Mouse (Mus musculus) C2C12 (cell line): ENCODE data around the gene Srf. TPM values are rescaled to one million over a fixed set of nuclear protein-coding genes. Genes with fewer than 3 reads are reported as not detected.

Experiments used
- H3K27me3 ChIP-seq: one replicate; pipeline ENCODE4 v1.6.1; 2011; ENCODE audit not compliant: control insufficient read depth, insufficient read depth, insufficient read length
- H3K36me3 ChIP-seq: one replicate; pipeline ENCODE4 v1.6.1; 2011; ENCODE audit not compliant: control insufficient read depth, insufficient read depth
- H3K4me3 ChIP-seq: one replicate; pipeline ENCODE4 v1.5.1; 2011; ENCODE audit warnings: mild to moderate bottlenecking, control low read depth; ENCODE audit not compliant: poor library complexity, insufficient read depth, severe bottlenecking
- H3K79me2 ChIP-seq: one replicate; pipeline ENCODE4 v1.6.1; 2011; ENCODE audit not compliant: control insufficient read depth, insufficient read depth
- H3K79me3 ChIP-seq: one replicate; pipeline ENCODE4 v1.6.1; 2011; ENCODE audit warnings: low read depth, control low read depth
- H3ac ChIP-seq: one replicate; pipeline ENCODE3; 2011; ENCODE audit warnings: low read depth; ENCODE audit not compliant: control insufficient read depth, insufficient read length
- CEBPB ChIP-seq: IDR thresholded peaks from one replicate; pipeline ENCODE4 v1.6.1; 2011; ENCODE audit warnings: low read depth, mild to moderate bottlenecking, control low read depth, moderate library complexity
- CTCF ChIP-seq: IDR thresholded peaks from one replicate; pipeline ENCODE4 v1.5.1; 2011; ENCODE audit not compliant: control insufficient read depth, insufficient read depth, insufficient read length
- FOSL1 ChIP-seq: IDR thresholded peaks from one replicate; pipeline ENCODE4 v1.8.0; 2011; ENCODE audit warnings: mild to moderate bottlenecking, low read length; ENCODE audit not compliant: poor library complexity, insufficient read depth, severe bottlenecking
- MAX ChIP-seq: IDR thresholded peaks from one replicate; pipeline ENCODE4 v1.6.1; 2011; ENCODE audit warnings: mild to moderate bottlenecking, control low read depth
- MYOD1 ChIP-seq: IDR thresholded peaks from one replicate; pipeline ENCODE4 v1.6.1; 2011; ENCODE audit warnings: low read depth; ENCODE audit not compliant: control insufficient read depth, insufficient read length
- MYOG ChIP-seq: IDR thresholded peaks from one replicate; pipeline ENCODE4 v1.6.1; 2011; ENCODE audit not compliant: control insufficient read depth, insufficient read length; ENCODE audit errors: extremely low read depth
- USF1 ChIP-seq: IDR thresholded peaks from one replicate; pipeline ENCODE4 v1.6.1; 2011; ENCODE audit warnings: low read depth, mild to moderate bottlenecking, control low read depth, moderate library complexity
- polyA plus RNA-seq: library from polyadenylated mRNA; unstranded; fragments of >200 nt; fragmentation: generic; extraction: Trizol; gene quantifications from one replicate; pipeline ENCODE4 v1.2.1, GENCODE M21; 2012; ENCODE audit warnings: missing spikeins

Srf gene
- polyA plus RNA-seq, 1 experiment: 101 TPM

DNA sequence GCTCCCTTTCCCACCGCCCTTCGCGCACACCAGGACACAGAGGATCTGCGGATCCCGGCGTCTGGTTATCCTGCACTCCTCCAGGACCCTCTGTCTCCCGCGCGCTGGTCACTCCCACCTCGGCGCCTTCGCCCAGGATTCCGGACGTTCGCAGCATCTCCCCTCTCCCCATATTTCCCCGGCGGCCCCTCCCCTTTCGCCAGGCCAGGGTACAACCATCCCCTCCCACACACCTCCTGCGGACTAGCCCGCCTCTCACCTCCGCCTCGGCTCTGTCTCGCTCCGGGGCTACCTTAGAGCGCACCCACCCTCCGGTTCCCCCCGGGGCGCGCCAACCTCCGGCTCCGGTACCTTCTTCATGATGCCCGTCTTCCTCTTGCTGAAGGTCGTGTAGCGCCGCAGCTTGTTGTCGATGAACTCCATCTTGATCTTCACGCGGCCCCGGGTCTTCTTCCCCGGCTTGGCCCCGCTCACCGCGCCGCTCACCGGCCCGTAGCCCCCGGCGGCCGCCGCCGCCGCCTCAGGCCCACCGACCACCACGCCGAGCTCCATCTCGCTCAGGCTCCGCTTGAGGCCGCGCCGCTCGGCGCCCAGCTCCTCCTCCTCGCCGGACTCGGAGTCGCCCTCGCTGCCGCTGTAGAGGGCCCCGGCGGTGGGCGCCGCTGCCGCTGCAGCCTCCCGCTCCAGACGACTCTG, 850 bp downstream of the Srf start:
- TF ChIP-seq CEBPB: no peak
- TF ChIP-seq FOSL1: no peak
- no peak for TF ChIP-seq CTCF
- no peak for TF ChIP-seq MYOG
- no peak for TF ChIP-seq USF1
- TF ChIP-seq MAX: no peak
- Histone ChIP-seq H3K79me2 (peaks cover 53% of the 10 kb centered on the region), H3K27me3 (no peaks in the 10 kb centered on the region), H3ac (peak overlapping the region; percentile 95), H3K36me3 (peaks cover 23% of the 10 kb centered on the region), H3K79me3 (peaks cover 30% of the 10 kb centered on the region), H3K4me3 (peak overlapping the region; percentile 83)

DNA sequence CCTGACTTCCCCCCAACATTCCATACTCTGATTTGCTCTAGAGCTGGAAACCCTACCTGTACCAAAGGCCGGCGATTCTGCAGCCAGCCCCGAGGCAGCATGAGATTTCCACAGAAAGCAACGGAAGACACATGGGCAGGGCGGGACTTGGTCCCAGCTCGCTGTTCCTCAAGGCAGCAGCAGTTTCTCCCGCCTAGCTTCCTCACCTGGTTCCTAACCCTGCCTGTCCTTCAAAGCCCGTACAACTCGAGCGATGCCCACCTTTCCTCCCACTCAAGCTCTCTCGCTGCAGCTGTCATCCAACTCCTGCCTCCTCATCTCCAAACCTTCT, 1.4 kb downstream of the Srf start:
- peak overlapping the region; percentile 95 for H3ac ChIP-seq
- peaks cover 28% of the 10 kb centered on the region for H3K36me3 ChIP-seq
- no peaks in the 10 kb centered on the region for H3K27me3 ChIP-seq
- peak overlapping the region; percentile 83 for H3K4me3 ChIP-seq
- peaks cover 30% of the 10 kb centered on the region for H3K79me3 ChIP-seq
- peaks cover 56% of the 10 kb centered on the region for H3K79me2 ChIP-seq
- TF ChIP-seq CEBPB (no peak), MYOD1 (no peak), FOSL1 (no peak), CTCF (no peak), USF1 (no peak), MYOG (no peak), MAX (no peak)

DNA sequence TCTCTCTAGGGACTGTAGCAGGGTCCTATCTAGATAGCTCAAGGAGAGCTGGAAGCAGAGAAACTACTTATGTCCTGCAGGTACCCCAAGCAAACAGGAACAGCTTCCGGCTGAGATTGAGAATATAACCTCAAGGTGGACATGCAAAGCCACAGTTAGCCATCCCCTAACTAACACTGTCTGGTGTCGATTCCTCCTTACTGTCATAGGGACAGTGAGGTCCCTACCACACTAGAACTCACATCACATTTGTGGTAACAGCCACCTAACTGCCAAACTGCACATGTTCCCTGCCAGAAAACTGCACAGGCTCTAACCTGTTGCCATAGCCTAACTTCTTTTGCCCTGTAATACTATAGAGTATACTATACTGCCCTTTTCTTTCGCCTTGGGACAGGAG, 2.0 kb downstream of the Srf start:
- Histone ChIP-seq H3ac (peak overlapping the region; percentile 25), H3K79me3 (peaks cover 30% of the 10 kb centered on the region), H3K36me3 (peaks cover 34% of the 10 kb centered on the region), H3K4me3 (peak overlapping the region; percentile 83), H3K27me3 (no peaks in the 10 kb centered on the region), H3K79me2 (peaks cover 56% of the 10 kb centered on the region)
- TF ChIP-seq MYOG: no peak
- TF ChIP-seq FOSL1: no peak
- no peak for TF ChIP-seq USF1
- TF ChIP-seq CEBPB: no peak
- no peak for TF ChIP-seq MYOD1
- TF ChIP-seq MAX: no peak
- no peak for TF ChIP-seq CTCF

DNA sequence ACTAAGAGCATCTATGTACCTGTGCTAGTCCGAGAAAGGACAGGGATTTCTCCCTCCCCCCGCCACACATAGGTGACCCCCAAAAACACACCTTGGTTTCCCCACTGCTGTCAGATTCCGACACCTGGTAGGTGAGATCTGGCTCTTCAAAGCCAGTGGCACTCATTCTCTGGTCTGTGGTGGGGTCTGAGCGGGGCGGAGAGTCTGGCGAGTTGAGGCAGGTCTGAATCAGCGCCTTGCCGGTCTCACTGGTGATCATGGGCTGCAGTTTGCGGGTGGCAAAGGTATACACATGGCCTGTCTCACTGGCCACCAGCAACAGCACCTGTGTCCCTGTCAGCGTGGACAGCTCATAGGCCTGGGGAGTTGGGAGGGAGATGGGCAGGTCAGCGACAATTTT, 2.5 kb downstream of the Srf start:
- Histone ChIP-seq H3K36me3 (peaks cover 39% of the 10 kb centered on the region), H3K79me3 (peaks cover 30% of the 10 kb centered on the region), H3ac (peak overlapping the region; percentile 47), H3K4me3 (peak overlapping the region; percentile 83), H3K79me2 (peaks cover 56% of the 10 kb centered on the region), H3K27me3 (no peaks in the 10 kb centered on the region)
- TF ChIP-seq FOSL1: no peak
- no peak for TF ChIP-seq MYOG
- no peak for TF ChIP-seq MAX
- TF ChIP-seq CTCF: no peak
- no peak for TF ChIP-seq MYOD1
- TF ChIP-seq CEBPB: no peak
- TF ChIP-seq USF1: no peak

DNA sequence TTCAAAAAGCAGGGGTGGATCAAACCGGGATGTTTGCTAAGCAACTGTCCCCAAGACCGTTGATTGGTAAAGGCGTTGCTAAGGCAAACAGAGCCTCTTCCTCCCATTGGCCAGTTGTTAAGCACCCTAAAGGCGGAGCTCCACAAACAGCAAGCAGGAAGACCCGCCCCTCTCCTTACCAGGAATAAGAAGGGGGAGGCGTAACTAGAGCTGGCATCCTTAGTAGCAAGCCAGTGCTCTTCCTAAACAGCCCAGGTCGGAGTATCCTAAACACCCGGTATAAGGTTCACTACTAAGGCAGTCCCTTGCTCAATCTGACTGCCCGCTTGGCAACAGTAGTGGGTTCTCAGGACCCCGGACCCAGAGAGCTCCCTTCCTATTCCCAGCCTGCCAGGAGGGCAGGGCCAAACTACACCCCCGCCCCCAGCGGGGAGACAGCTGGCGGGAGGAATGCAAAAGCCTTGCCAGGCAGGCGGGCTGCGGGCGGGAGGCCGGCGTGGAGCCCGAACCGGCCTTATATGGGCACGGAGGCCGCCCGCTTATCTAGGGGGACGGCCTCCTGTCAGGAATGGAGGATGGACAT, 3.0 kb downstream of the Srf start:
- Histone ChIP-seq H3K79me2 (peaks cover 56% of the 10 kb centered on the region), H3K4me3 (no peak overlapping the region), H3K27me3 (no peaks in the 10 kb centered on the region), H3K36me3 (peaks cover 42% of the 10 kb centered on the region), H3K79me3 (peaks cover 30% of the 10 kb centered on the region), H3ac (peak overlapping the region; percentile 36)
- TF ChIP-seq FOSL1: no peak
- peak; percentile 66 for TF ChIP-seq MYOD1
- peak; percentile 31 for TF ChIP-seq MAX
- TF ChIP-seq CTCF: no peak
- no peak for TF ChIP-seq USF1
- TF ChIP-seq CEBPB: no peak
- TF ChIP-seq MYOG: no peak

DNA sequence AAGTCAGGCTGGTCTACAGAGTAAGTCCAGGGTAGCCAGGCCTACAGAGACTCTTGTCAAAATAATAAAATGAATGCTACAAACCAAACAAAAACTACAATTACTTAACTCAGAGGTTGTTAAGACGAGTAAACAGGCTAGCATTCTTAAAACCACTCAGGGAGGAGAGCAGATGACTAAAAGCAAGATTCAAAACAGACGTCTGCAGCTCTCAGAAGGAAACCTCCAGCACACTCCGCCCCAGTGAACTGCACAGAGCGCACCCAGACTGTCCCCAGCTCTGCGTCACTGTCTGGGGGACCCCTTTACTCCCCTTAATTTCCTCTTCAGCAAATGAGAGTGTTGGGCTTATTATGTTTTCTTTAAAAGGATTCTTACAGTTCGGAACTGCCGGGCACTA, 3.8 kb downstream of the Srf start:
- TF ChIP-seq MYOD1: no peak
- TF ChIP-seq CEBPB: no peak
- no peak for TF ChIP-seq USF1
- no peak for TF ChIP-seq MAX
- TF ChIP-seq CTCF: no peak
- no peak for TF ChIP-seq FOSL1
- no peak for TF ChIP-seq MYOG
- no peak overlapping the region for H3K4me3 ChIP-seq
- H3K79me3 ChIP-seq: peaks cover 30% of the 10 kb centered on the region
- no peaks in the 10 kb centered on the region for H3K27me3 ChIP-seq
- H3ac ChIP-seq: no peak overlapping the region
- peaks cover 56% of the 10 kb centered on the region for H3K79me2 ChIP-seq
- H3K36me3 ChIP-seq: peaks cover 42% of the 10 kb centered on the region
